Mouse (Mus musculus) limb, embryonic 13.5 days (tissue): ENCODE measurements around the gene Ptpa. TPM values are rescaled to one million over a fixed set of nuclear protein-coding genes. Genes with fewer than 3 reads are reported as not detected.

Source experiments
- ATAC-seq: fragments of 200-750 bp; cut with Nextera tagmentation; 2 replicates; pipeline ENCODE4 v1.8.0; 2017; ENCODE audit warnings: low read depth, moderate number of reproducible peaks, moderate TSS enrichment; ENCODE audit not compliant: low FRiP score
- H3K27ac ChIP-seq: fragments of 300-500 bp; sonication (generic); 2 replicates; pipeline ENCODE4 v1.5.1; 2015; ENCODE audit warnings: inconsistent platforms, mild to moderate bottlenecking, moderate library complexity
- H3K27me3 ChIP-seq: fragments of 300-500 bp; sonication (generic); 2 replicates; pipeline ENCODE4 v1.6.1; 2015; ENCODE audit warnings: mild to moderate bottlenecking, inconsistent platforms
- H3K36me3 ChIP-seq: fragments of 300-500 bp; sonication (generic); 2 replicates; pipeline ENCODE4 v1.6.1; 2015; ENCODE audit warnings: inconsistent platforms, mild to moderate bottlenecking, moderate library complexity
- H3K4me1 ChIP-seq: fragments of 300-500 bp; sonication (generic); 2 replicates; pipeline ENCODE4 v1.6.1; 2015; ENCODE audit warnings: inconsistent platforms
- H3K4me2 ChIP-seq: fragments of 300-500 bp; sonication (generic); replicated peaks from 2 replicates; pipeline ENCODE4 v1.6.1; 2015; ENCODE audit warnings: inconsistent platforms, mild to moderate bottlenecking, moderate library complexity
- H3K4me3 ChIP-seq: fragments of 300-500 bp; sonication (generic); 2 replicates; pipeline ENCODE4 v1.5.1; 2015; ENCODE audit warnings: moderate library complexity, mild to moderate bottlenecking, inconsistent platforms
- H3K9ac ChIP-seq: fragments of 300-500 bp; sonication (generic); 2 replicates; pipeline ENCODE4 v1.6.1; 2015; ENCODE audit warnings: mild to moderate bottlenecking, inconsistent platforms
- H3K9me3 ChIP-seq: fragments of 300-500 bp; sonication (generic); 2 replicates; pipeline ENCODE4 v1.6.1; 2016; ENCODE audit warnings: inconsistent platforms
- WGBS: fragments of 180-500 bp; shearing (Covaris S2); methylation state at CpG from one replicate; pipeline ENCODE4 v1.1.7; 2015; 5-methylcytosine and 5-hydroxymethylcytosine counted together
- polyA plus RNA-seq: library from polyadenylated mRNA; unstranded; fragments of >200 nt; fragmentation: Nextera tagmentation; extraction: Ambion mirVana; gene quantifications from 2 replicates; pipeline ENCODE4 v1.2.1, GENCODE M21; 2015

Gene Ptpa
- polyA plus RNA-seq, 1 experiment from 2014 or later, result 150 TPM

- Histone ChIP-seq H3K4me2 (peak overlapping the region; percentile 83), H3K9ac (peak overlapping the region; percentile 55; the same call in 1 of the 2 replicates), H3K27ac (peak overlapping the region; percentile 91), H3K4me1 (peaks cover 55% of the 10 kb centered on the region), H3K4me3 (peak overlapping the region; percentile 25), H3K9me3 (no peaks in the 10 kb centered on the region), H3K27me3 (no peaks in the 10 kb centered on the region), H3K36me3 (no peaks in the 10 kb centered on the region)
- no peak for ATAC-seq
- WGBS, result 54% methylated on average over 6 of the region's 6 CpGs
Observed at GRCm38 (mm10) chr2:30418259-30418658, 2.4 kb downstream of the Ptpa start.

- Histone ChIP-seq H3K4me1 (peaks cover 51% of the 10 kb centered on the region), H3K36me3 (peaks cover 3% of the 10 kb centered on the region; the same call in 1 of the 2 replicates), H3K4me2 (peak overlapping the region; percentile 83), H3K27ac (peak overlapping the region; percentile 91), H3K4me3 (peak overlapping the region; percentile 25), H3K9me3 (no peaks in the 10 kb centered on the region), H3K27me3 (no peaks in the 10 kb centered on the region), H3K9ac (peak overlapping the region; percentile 55)
- ATAC-seq, result no peak
- whole genome bisulfite sequencing, result 5% methylated on average over 10 of the region's 10 CpGs
Observed at GRCm38 (mm10) chr2:30419112-30419511, 3.3 kb downstream of the Ptpa start.

GRCm38 (mm10) chr2:30421432-30421831, 5.6 kb downstream of the Ptpa start:
- no peak for ATAC-seq
- Histone ChIP-seq H3K4me1 (peaks cover 43% of the 10 kb centered on the region), H3K9ac (no peak overlapping the region), H3K27ac (no peak overlapping the region), H3K4me3 (no peak overlapping the region), H3K9me3 (no peaks in the 10 kb centered on the region), H3K4me2 (no peak overlapping the region), H3K36me3 (peaks cover 10% of the 10 kb centered on the region), H3K27me3 (no peaks in the 10 kb centered on the region)
- WGBS, result 60% methylated on average over 4 of the region's 4 CpGs

- H3K9ac ChIP-seq, result no peak overlapping the region
- no peak overlapping the region for H3K4me2 ChIP-seq
- H3K4me3 ChIP-seq, result no peak overlapping the region
- H3K36me3 ChIP-seq, result peaks cover 84% of the 10 kb centered on the region
- no peak for ATAC-seq
- H3K27ac ChIP-seq, result no peak overlapping the region
- H3K4me1 ChIP-seq, result no peaks in the 10 kb centered on the region
- H3K9me3 ChIP-seq, result no peaks in the 10 kb centered on the region
- no peaks in the 10 kb centered on the region for H3K27me3 ChIP-seq
Observed at GRCm38 (mm10) chr2:30429156-30429555, 13.3 kb downstream of the Ptpa start.

- H3K9ac ChIP-seq, result no peak overlapping the region
- H3K4me2 ChIP-seq, result no peak overlapping the region
- H3K4me3 ChIP-seq, result no peak overlapping the region
- H3K9me3 ChIP-seq, result no peaks in the 10 kb centered on the region
- no peak overlapping the region for H3K27ac ChIP-seq
- H3K36me3 ChIP-seq, result peaks cover 84% of the 10 kb centered on the region
- H3K27me3 ChIP-seq, result no peaks in the 10 kb centered on the region
- peaks cover 15% of the 10 kb centered on the region for H3K4me1 ChIP-seq
- 57% methylated on average over 5 of the region's 5 CpGs for WGBS
- peak; percentile 49; the same call in 1 of the 2 replicates for ATAC-seq
Observed at GRCm38 (mm10) chr2:30435326-30436155, 19.7 kb downstream of the Ptpa start.

GRCm38 (mm10) chr2:30436156-30436545, 20.3 kb downstream of the Ptpa start:
- no peak for ATAC-seq
- Histone ChIP-seq H3K27me3 (no peaks in the 10 kb centered on the region), H3K4me2 (no peak overlapping the region), H3K9me3 (no peaks in the 10 kb centered on the region), H3K27ac (no peak overlapping the region), H3K4me3 (no peak overlapping the region), H3K36me3 (peaks cover 78% of the 10 kb centered on the region), H3K9ac (no peak overlapping the region), H3K4me1 (peaks cover 21% of the 10 kb centered on the region)
- WGBS, result 90% methylated on average over 5 of the region's 5 CpGs

- Histone ChIP-seq H3K4me1 (peaks cover 26% of the 10 kb centered on the region), H3K27ac (no peak overlapping the region), H3K9me3 (no peaks in the 10 kb centered on the region), H3K36me3 (peaks cover 72% of the 10 kb centered on the region), H3K9ac (no peak overlapping the region), H3K4me2 (no peak overlapping the region), H3K4me3 (no peak overlapping the region), H3K27me3 (no peaks in the 10 kb centered on the region)
- 81% methylated on average over 4 of the region's 4 CpGs for WGBS
- ATAC-seq, result no peak
Observed at GRCm38 (mm10) chr2:30436809-30437208, 21.0 kb downstream of the Ptpa start.

- no peaks in the 10 kb centered on the region for H3K9me3 ChIP-seq
- no peak for ATAC-seq
- 94% methylated on average over 4 of the region's 4 CpGs for WGBS
- no peak overlapping the region for H3K4me2 ChIP-seq
- peaks cover 62% of the 10 kb centered on the region for H3K36me3 ChIP-seq
- H3K27ac ChIP-seq, result no peak overlapping the region
- H3K4me1 ChIP-seq, result peaks cover 35% of the 10 kb centered on the region
- no peak overlapping the region for H3K9ac ChIP-seq
- H3K4me3 ChIP-seq, result no peak overlapping the region
- H3K27me3 ChIP-seq, result no peaks in the 10 kb centered on the region
Observed at GRCm38 (mm10) chr2:30437791-30438190, 22.0 kb downstream of the Ptpa start.

GRCm38 (mm10) chr2:30439631-30440030, 23.8 kb downstream of the Ptpa start:
- WGBS, result 87% methylated on average over 6 of the region's 6 CpGs
- no peaks in the 10 kb centered on the region for H3K27me3 ChIP-seq
- H3K4me3 ChIP-seq, result no peak overlapping the region
- no peak overlapping the region for H3K4me2 ChIP-seq
- peaks cover 54% of the 10 kb centered on the region for H3K4me1 ChIP-seq
- peaks cover 61% of the 10 kb centered on the region for H3K36me3 ChIP-seq
- peak overlapping the region; percentile 48 for H3K9ac ChIP-seq
- no peak for ATAC-seq
- peak overlapping the region; percentile 99 for H3K27ac ChIP-seq
- no peaks in the 10 kb centered on the region for H3K9me3 ChIP-seq

- Histone ChIP-seq H3K4me3 (no peak overlapping the region), H3K9me3 (no peaks in the 10 kb centered on the region), H3K4me2 (peak overlapping the region; percentile 61), H3K9ac (peak overlapping the region; percentile 48), H3K36me3 (peaks cover 62% of the 10 kb centered on the region), H3K4me1 (peaks cover 60% of the 10 kb centered on the region), H3K27ac (peak overlapping the region; percentile 99), H3K27me3 (no peaks in the 10 kb centered on the region)
- ATAC-seq, result no peak
- 41% methylated on average over 3 of the region's 3 CpGs for WGBS
Observed at GRCm38 (mm10) chr2:30440211-30440700, 24.4 kb downstream of the Ptpa start.

- peaks cover 65% of the 10 kb centered on the region for H3K36me3 ChIP-seq
- H3K4me3 ChIP-seq, result peak overlapping the region; percentile 16
- peaks cover 67% of the 10 kb centered on the region for H3K4me1 ChIP-seq
- WGBS, result 10% methylated on average over 12 of the region's 12 CpGs
- H3K9me3 ChIP-seq, result no peaks in the 10 kb centered on the region
- ATAC-seq, result peak; percentile 55
- H3K27ac ChIP-seq, result peak overlapping the region; percentile 99
- peak overlapping the region; percentile 61 for H3K4me2 ChIP-seq
- H3K9ac ChIP-seq, result peak overlapping the region; percentile 58
- no peaks in the 10 kb centered on the region for H3K27me3 ChIP-seq
Observed at GRCm38 (mm10) chr2:30440701-30441517, 25.1 kb downstream of the Ptpa start.
